Mouse (Mus musculus) MEL (cell line): ENCODE results near the gene Adgrg1.

Source experiments
- CHD1 ChIP-seq: IDR thresholded peaks from 2 replicates; pipeline ENCODE4 v1.6.1; 2012; ENCODE audit warnings: low read depth, mild to moderate bottlenecking, inconsistent platforms, low read length, improper control_type of control experiment
- CTCF ChIP-seq, 3 experiments: IDR thresholded peaks in 2 of 3; conservative IDR thresholded peaks in 1 of 3; 2 replicates each; pipeline ENCODE4 v1.5.1; 2011 to 2012; ENCODE audit warnings: low read length in 3 of 3, low read depth in 2 of 3, mild to moderate bottlenecking in 2 of 3, improper control_type of control experiment in 1 of 3, inconsistent platforms in 1 of 3, mixed read lengths in 1 of 3, moderate library complexity in 1 of 3; ENCODE audit not compliant: control insufficient read depth in 1 of 3, insufficient read depth in 1 of 3, poor library complexity in 1 of 3, severe bottlenecking in 1 of 3
- EP300 ChIP-seq, 2 experiments: IDR thresholded peaks; 2 replicates each; pipeline ENCODE4 v1.6.1; 2011; ENCODE audit warnings: improper control_type of control experiment in 2 of 2, low read length in 2 of 2, low read depth in 1 of 2, mild to moderate bottlenecking in 1 of 2
- HCFC1 ChIP-seq: IDR thresholded peaks from 2 replicates; pipeline ENCODE4 v1.6.1; 2012; ENCODE audit warnings: low read depth, mild to moderate bottlenecking, inconsistent platforms, low read length, improper control_type of control experiment, moderate library complexity
- MAFK ChIP-seq: IDR thresholded peaks from 2 replicates; pipeline ENCODE4 v1.6.1; 2011; ENCODE audit warnings: low read depth, mild to moderate bottlenecking, low read length, improper control_type of control experiment, borderline replicate concordance
- NRF1 ChIP-seq: IDR thresholded peaks from 2 replicates; pipeline ENCODE4 v1.6.1; 2014; ENCODE audit warnings: low read depth, mild to moderate bottlenecking, inconsistent platforms, low read length, improper control_type of control experiment, moderate library complexity; ENCODE audit not compliant: poor library complexity, insufficient read depth, severe bottlenecking
- POLR2A ChIP-seq, 2 experiments: IDR thresholded peaks; 2 replicates each; pipeline ENCODE4 v1.6.1; 2011 to 2012; ENCODE audit warnings: low read length in 2 of 2, mild to moderate bottlenecking in 2 of 2, control low read depth in 1 of 2, improper control_type of control experiment in 1 of 2, low read depth in 1 of 2, moderate library complexity in 1 of 2; ENCODE audit not compliant: control insufficient read depth in 1 of 2, insufficient read depth in 1 of 2, poor library complexity in 1 of 2
- POLR2AphosphoS2 ChIP-seq: IDR thresholded peaks from 2 replicates; pipeline ENCODE4 v1.6.1; 2011; ENCODE audit warnings: low read length, improper control_type of control experiment
- RAD21 ChIP-seq: IDR thresholded peaks from 2 replicates; pipeline ENCODE4 v1.6.1; 2011; ENCODE audit warnings: mild to moderate bottlenecking, low read depth, low read length, improper control_type of control experiment
- RCOR1 ChIP-seq: IDR thresholded peaks from 2 replicates; pipeline ENCODE4 v1.6.1; 2012; ENCODE audit warnings: low read depth, mild to moderate bottlenecking, inconsistent platforms, low read length, improper control_type of control experiment
- TAL1 ChIP-seq: IDR thresholded peaks from 2 replicates; pipeline ENCODE4 v1.6.1; 2012; ENCODE audit warnings: mild to moderate bottlenecking, inconsistent platforms, low read length, moderate library complexity, mixed read lengths
- TCF12 ChIP-seq: IDR thresholded peaks from 2 replicates; pipeline ENCODE4 v1.6.1; 2014; ENCODE audit warnings: low read depth, mild to moderate bottlenecking, inconsistent platforms, low read length, improper control_type of control experiment, moderate library complexity
- UBTF ChIP-seq: IDR thresholded peaks from 2 replicates; pipeline ENCODE4 v1.6.1; 2012; ENCODE audit warnings: low read depth, mild to moderate bottlenecking, inconsistent platforms, low read length, improper control_type of control experiment, moderate library complexity, borderline replicate concordance; ENCODE audit not compliant: insufficient read depth
- USF1 ChIP-seq: IDR thresholded peaks from 2 replicates; pipeline ENCODE4 v1.6.1; 2014; ENCODE audit warnings: low read depth, mild to moderate bottlenecking, inconsistent platforms, low read length, improper control_type of control experiment, moderate library complexity

GRCm38 (mm10) chr8:94973786-94974185 is 765 bp upstream of the Adgrg1 start:
- TF ChIP-seq TCF12 (no peak), CTCF (IDR thresholded peaks at IDR 0.05 in 2 of 3, conservative IDR thresholded peaks at IDR 0.05 in 1 of 3; ENCODE audit: control insufficient read depth in 1 of 3, insufficient read depth in 1 of 3, low read depth in 2 of 3, low read length in 3 of 3, poor library complexity in 1 of 3, severe bottlenecking in 1 of 3) (no peak), TAL1 (no peak), POLR2AphosphoS2 (no peak), POLR2A (IDR thresholded peaks at IDR 0.05; ENCODE audit: control insufficient read depth in 1 of 2, insufficient read depth in 1 of 2, low read depth in 1 of 2, low read length in 2 of 2, poor library complexity in 1 of 2) (no peak), NRF1 (no peak), RAD21 (no peak), UBTF (no peak), CHD1 (no peak), HCFC1 (no peak), MAFK (no peak), EP300 (IDR thresholded peaks at IDR 0.05; ENCODE audit: low read depth in 1 of 2, low read length in 2 of 2) (no peak), USF1 (no peak), RCOR1 (no peak)
